Mouse (Mus musculus) forebrain, embryonic 14.5 days (tissue): ENCODE results near the gene Metrn. TPM values are rescaled to one million over a fixed set of nuclear protein-coding genes. Genes with fewer than 3 reads are reported as not detected.

Experiments used
- ATAC-seq: fragments of 200-750 bp; cut with Nextera tagmentation; 2 replicates; pipeline ENCODE4 v1.8.0; 2017; ENCODE audit warnings: mild to moderate bottlenecking, moderate library complexity
- DNase-seq: peaks from one replicate; pipeline ENCODE4 v3.0.0-alpha.2; 2015; ENCODE audit warnings: low spot score
- H3K27ac ChIP-seq: fragments of 300-500 bp; sonication (generic); 2 replicates; pipeline ENCODE4 v1.5.1; 2014; ENCODE audit warnings: low read depth, mild to moderate bottlenecking, control low read depth, low read length, moderate library complexity
- H3K27me3 ChIP-seq: fragments of 300-500 bp; sonication (generic); replicated peaks from 2 replicates; pipeline ENCODE4 v1.6.1; 2014; ENCODE audit warnings: low read length, control low read depth, mixed read lengths; ENCODE audit not compliant: control insufficient read depth, insufficient read depth
- H3K36me3 ChIP-seq: fragments of 300-500 bp; sonication (generic); 2 replicates; pipeline ENCODE4 v1.6.1; 2014; ENCODE audit warnings: low read length, control low read depth; ENCODE audit not compliant: control insufficient read depth, insufficient read depth
- H3K4me1 ChIP-seq: fragments of 300-500 bp; sonication (generic); 2 replicates; pipeline ENCODE4 v1.6.1; 2014; ENCODE audit warnings: antibody characterized with exemption, low read length, control low read depth; ENCODE audit not compliant: control insufficient read depth, insufficient read depth
- H3K4me2 ChIP-seq: fragments of 300-500 bp; sonication (generic); 2 replicates; pipeline ENCODE4 v1.6.1; 2014; ENCODE audit warnings: mild to moderate bottlenecking, control low read depth, low read length
- H3K4me3 ChIP-seq: fragments of 300-500 bp; sonication (generic); 2 replicates; pipeline ENCODE4 v1.5.1; 2014; ENCODE audit warnings: low read depth, low read length, control low read depth
- H3K9ac ChIP-seq: fragments of 300-500 bp; sonication (generic); 2 replicates; pipeline ENCODE4 v1.6.1; 2014; ENCODE audit warnings: mild to moderate bottlenecking, low read length, control low read depth, moderate library complexity
- H3K9me3 ChIP-seq: fragments of 300-500 bp; sonication (generic); replicated peaks from 2 replicates; pipeline ENCODE4 v1.6.1; 2016; ENCODE audit warnings: low read length, control low read depth, mixed read lengths; ENCODE audit not compliant: control insufficient read depth
- WGBS: fragments of 180-500 bp; shearing (Covaris S2); extraction: QIAGEN DNeasy Blood & Tissue Kit; methylation state at CpG from one replicate; pipeline ENCODE4 v1.1.7; 2014; 5-methylcytosine and 5-hydroxymethylcytosine counted together
- polyA plus RNA-seq: library from polyadenylated mRNA; unstranded; fragments of >200 nt; fragmentation: Nextera tagmentation; extraction: Ambion mirVana; gene quantifications from 2 replicates; pipeline ENCODE4 v1.2.1, GENCODE M21; 2014

Metrn gene
- polyA plus RNA-seq, 1 experiment from 2014 or later = 9.8 TPM

DNA sequence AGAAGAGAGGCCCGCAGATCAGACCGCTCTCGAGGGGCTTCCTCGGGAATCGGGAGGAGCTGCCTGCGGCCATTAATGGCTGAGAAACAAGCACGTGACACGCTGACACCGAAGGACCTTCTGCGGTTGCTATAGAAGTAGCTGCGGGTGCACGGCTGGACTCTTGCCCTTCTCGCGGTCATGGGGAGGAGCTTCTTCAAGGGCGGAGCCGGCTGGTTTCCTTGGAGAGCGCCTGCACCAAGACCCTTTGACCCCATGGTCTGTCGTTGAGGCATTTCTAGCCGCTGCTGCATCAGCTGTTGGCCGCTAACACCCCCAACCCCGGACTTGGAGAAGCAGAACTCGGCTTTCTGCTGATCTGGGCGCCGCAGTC is 36.3 kb upstream of the Metrn start, which contains the start of gene Stub1:
Stub1 (minus strand) TSS at position 114 of the 373 bp plus-strand sequence.
- Histone ChIP-seq H3K4me1 (peaks cover 58% of the 10 kb centered on the region), H3K4me2 (peak within 1 kb of the TSS; percentile 80), H3K9ac (peak within 1 kb of the TSS; percentile 89), H3K9me3 (no peaks in the 10 kb centered on the region), H3K4me3 (peak within 1 kb of the TSS; percentile 86), H3K27ac (peak within 1 kb of the TSS; percentile 82), H3K27me3 (no peaks in the 10 kb centered on the region), H3K36me3 (peaks cover 40% of the 10 kb centered on the region)
- DNase-seq = peak; percentile 84
- no peak for ATAC-seq
- under 1% methylated on average over 24 of the region's 24 CpGs for WGBS

DNA sequence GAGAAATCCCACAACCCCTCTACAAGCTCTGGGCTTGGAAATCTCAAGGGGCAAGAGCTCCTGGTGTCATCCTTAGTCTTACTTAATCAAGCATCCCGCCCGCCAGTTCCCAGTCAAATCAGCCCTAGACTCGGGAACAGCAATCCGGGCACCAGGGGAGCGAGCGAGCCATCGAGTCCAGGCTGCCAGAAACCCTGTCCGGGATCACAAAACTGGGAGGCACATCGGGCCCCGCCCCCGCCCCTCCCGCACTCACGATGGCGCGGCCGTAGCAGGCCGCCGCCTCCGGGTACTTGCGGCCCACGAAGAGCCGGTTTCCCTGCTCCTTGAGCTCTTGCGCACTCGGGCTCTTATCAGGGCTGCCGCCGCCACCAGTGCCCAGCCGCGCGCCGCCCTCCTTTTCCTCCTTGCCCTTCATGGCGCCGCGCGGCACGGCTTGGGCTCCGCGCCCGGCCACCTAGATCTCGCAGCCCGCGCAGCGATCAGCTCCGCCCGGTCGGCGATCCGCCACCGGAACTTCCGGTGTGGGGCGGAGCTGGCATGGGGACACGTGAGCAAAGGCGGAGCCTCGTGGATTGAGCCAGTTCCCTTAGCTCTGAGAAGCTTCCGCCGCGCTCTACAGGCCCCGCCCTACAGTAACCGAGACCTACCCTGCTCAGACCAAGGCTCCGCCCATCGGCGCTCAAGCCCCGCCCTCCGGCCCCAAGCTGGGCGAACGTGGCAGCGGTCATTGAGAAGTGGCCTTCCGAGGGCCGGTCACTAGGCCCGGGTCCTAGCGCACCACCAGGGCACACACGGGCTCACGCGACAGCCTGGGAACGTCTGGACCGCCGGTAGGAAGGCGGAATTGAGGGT is 35.7 kb upstream of the Metrn start:
- peak overlapping the region; percentile 89 for H3K9ac ChIP-seq
- WGBS = under 1% methylated on average over 76 of the region's 77 CpGs
- no peaks in the 10 kb centered on the region for H3K9me3 ChIP-seq
- ATAC-seq (peak; percentile 93), DNase-seq (peak; percentile 99)
- H3K27ac ChIP-seq = peak overlapping the region; percentile 82
- H3K4me1 ChIP-seq = peaks cover 55% of the 10 kb centered on the region
- H3K4me2 ChIP-seq = peak overlapping the region; percentile 80
- H3K4me3 ChIP-seq = peak overlapping the region; percentile 86
- peaks cover 42% of the 10 kb centered on the region for H3K36me3 ChIP-seq
- H3K27me3 ChIP-seq = no peaks in the 10 kb centered on the region

DNA sequence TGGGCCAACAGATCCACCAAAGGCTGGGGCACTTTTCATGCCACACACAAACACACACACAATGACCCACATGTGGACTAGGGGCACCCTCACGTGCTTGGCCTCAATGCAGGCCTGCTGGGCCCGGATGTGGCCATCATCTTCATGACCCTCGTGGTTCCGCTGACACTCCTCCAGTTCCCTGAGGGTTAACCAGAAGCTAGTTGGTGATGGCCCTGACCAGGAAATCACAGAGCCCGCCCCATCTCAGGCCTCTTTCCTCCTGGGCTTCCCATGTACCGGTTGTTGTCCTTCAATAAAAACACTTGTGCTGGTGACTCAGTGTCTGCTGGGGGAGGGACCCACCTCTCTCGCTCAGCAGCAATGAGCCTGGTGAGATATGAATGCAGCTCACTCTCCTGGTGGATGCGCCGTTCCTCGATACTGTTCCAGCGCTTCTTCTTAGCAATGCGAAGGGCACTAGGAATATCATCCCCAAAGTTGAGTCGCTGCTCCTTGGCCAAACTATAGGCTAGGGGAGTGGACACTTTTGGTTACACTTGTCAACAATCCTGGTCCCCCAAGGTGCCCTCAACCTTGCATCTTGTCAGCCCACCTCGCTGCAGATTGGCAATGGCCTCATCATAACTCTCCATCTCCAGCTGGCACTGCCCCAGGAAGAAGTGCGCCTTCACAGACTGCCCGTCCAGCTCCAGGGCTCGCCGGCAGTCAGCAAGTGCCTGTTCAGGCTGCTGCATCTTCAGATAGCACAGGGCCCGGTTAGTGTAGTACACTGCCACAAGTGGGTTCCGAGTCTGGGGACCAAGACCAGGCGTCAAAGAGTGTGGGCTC is 34.7 kb upstream of the Metrn start:
- 63% methylated on average over 21 of the region's 21 CpGs for WGBS
- Histone ChIP-seq H3K36me3 (peaks cover 52% of the 10 kb centered on the region), H3K27me3 (no peaks in the 10 kb centered on the region), H3K9me3 (no peaks in the 10 kb centered on the region), H3K4me3 (peak overlapping the region; percentile 86), H3K9ac (peak overlapping the region; percentile 89), H3K27ac (peak overlapping the region; percentile 82; the same call in 1 of the 2 replicates), H3K4me1 (peaks cover 48% of the 10 kb centered on the region), H3K4me2 (peak overlapping the region; percentile 80)
- ATAC-seq = no peak
- no peak for DNase-seq

DNA sequence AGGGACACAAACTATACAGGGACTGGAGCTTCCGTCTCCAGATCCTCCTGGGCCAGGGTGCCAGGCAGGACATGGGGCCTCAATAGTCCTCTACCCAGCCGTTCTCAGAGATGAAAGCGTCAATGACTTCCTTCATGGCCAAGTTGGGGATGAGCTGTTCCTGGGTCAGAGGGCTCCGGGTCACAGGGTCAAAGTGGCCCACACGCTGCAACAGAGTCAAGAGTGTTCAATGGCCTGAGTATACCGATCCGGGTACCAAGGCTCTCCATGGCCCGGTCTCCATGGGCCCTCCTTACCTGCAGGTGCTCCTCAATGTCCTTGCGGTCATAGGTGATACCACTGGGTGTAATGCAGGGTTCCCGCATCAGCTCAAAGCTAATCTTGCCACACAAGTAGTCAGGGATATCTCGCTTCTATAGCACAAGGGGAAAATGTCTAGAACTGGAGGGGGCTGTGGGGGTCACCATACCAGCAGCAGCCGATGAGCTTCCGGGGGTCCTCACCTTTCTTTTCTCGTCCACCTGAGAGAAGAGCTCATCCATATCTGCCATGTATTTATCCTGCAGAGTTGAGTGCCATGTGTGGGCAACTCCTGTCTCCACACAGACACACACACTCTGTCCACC is 34.0 kb upstream of the Metrn start:
- Histone ChIP-seq H3K4me2 (peak overlapping the region; percentile 80), H3K4me1 (peaks cover 42% of the 10 kb centered on the region), H3K36me3 (peaks cover 59% of the 10 kb centered on the region), H3K27me3 (no peaks in the 10 kb centered on the region), H3K9me3 (no peaks in the 10 kb centered on the region), H3K27ac (no peak overlapping the region), H3K4me3 (no peak overlapping the region), H3K9ac (no peak overlapping the region)
- ATAC-seq (no peak), DNase-seq (no peak)
- 90% methylated on average over 14 of the region's 14 CpGs for WGBS

DNA sequence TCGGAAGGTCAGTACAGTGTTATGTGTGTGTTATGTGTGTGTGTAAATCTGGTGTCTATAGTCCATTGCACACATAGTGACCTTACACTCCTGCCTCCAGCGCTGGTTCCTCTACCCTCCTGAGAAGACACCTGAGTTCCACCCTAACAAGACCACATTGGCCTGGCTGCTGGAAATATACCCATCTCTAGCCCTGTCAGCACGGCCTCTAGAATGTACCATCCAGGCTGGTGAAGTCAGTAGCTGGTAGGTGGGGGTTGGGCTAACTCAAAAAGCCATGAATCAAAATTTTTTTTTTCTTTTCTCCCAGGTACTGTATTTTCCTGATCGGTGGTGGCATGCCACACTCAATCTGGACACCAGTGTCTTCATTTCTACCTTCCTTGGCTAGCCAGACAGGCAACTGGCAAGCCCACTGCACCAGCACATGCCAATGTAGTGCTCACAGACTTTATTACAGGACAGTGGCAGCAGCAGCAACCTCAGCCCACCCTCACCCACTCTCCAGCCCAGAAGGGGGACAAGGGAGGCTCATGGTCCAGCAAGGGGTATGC is 33.3 kb upstream of the Metrn start:
- Histone ChIP-seq H3K4me1 (peaks cover 41% of the 10 kb centered on the region), H3K9me3 (no peaks in the 10 kb centered on the region), H3K36me3 (peaks cover 56% of the 10 kb centered on the region), H3K9ac (no peak overlapping the region), H3K4me2 (peak overlapping the region; percentile 89; the same call in 1 of the 2 replicates), H3K27me3 (no peaks in the 10 kb centered on the region), H3K27ac (no peak overlapping the region), H3K4me3 (no peak overlapping the region)
- ATAC-seq = no peak
- WGBS = 83% methylated on average over 4 of the region's 4 CpGs
- no peak for DNase-seq

DNA sequence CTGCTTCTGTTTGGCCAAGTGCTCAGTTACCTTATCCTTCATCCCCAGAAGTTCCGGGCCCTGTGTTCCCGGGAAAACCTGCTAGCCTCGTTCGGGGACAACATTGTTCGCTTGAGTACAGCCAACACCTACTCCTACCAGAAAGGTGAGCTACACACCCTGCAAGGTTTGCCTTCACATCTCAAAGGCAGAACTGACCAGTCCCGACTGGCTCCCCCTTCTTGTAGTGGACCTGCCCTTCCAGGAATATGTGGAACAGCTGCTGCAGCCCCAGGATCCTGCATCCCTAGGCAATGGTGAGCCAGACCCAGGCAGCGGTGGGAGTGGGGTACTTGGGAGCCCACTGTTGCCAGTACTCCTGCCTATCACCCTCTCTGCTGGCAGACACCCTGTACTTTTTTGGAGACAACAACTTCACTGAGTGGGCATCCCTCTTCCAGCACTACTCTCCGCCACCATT is 32.7 kb upstream of the Metrn start:
- no peak for DNase-seq
- ATAC-seq = no peak
- Histone ChIP-seq H3K4me3 (peak overlapping the region; percentile 61), H3K27me3 (no peaks in the 10 kb centered on the region), H3K4me2 (peak overlapping the region; percentile 89), H3K27ac (peak overlapping the region; percentile 92), H3K36me3 (peaks cover 50% of the 10 kb centered on the region), H3K4me1 (peaks cover 38% of the 10 kb centered on the region), H3K9ac (peak overlapping the region; percentile 88), H3K9me3 (no peaks in the 10 kb centered on the region)
- WGBS = 37% methylated on average over 8 of the region's 8 CpGs

DNA sequence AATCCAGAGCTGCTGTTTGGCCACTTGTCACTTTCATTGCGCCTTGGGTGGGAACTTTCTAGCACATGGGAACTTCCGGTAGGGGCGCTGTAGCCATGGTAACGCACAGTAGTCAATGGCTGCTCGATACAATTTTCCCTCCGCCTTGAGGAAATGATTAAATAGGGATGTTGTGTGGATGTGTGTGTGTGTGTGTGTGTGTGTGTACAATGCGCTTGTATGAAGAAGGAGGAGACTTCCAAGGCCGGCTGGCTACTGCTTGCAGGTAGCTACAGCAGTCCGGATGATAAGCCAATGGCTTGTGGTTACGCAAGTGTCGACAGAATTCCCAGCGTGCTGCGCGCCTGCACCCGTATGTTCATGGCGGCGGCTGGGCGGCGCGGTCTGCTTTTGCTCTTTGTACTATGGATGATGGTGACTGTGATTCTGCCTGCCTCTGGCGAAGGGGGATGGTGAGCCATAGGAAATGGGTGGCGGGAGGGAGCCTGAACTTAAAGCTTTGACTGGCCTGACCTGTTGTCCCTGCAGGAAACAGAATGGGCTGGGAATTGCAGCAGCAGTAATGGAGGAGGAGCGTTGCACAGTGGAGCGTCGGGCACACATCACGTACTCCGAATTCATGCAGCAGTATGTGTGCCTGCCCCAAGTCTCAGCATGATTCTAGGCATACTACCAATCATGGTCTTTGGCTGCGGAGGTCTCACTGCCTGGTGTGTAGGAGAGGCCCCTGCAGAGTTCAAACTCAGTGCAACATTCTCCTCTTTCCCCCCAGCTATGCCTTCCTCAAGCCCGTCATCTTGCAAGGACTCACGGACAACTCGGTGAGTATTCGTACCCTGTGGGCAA is 32.0 kb upstream of the Metrn start, which contains the start of gene Jmjd8:
Jmjd8 (plus strand) TSS at position 156 of the 846 bp plus-strand sequence.
- peak; percentile 56 for ATAC-seq
- DNase-seq = peak; percentile 93
- H3K4me3 ChIP-seq = peak within 1 kb of the TSS; percentile 61
- peak within 1 kb of the TSS; percentile 89 for H3K4me2 ChIP-seq
- H3K27ac ChIP-seq = peak within 1 kb of the TSS; percentile 92
- H3K4me1 ChIP-seq = peaks cover 38% of the 10 kb centered on the region
- H3K36me3 ChIP-seq = peaks cover 50% of the 10 kb centered on the region
- H3K27me3 ChIP-seq = no peaks in the 10 kb centered on the region
- no peaks in the 10 kb centered on the region for H3K9me3 ChIP-seq
- peak within 1 kb of the TSS; percentile 88 for H3K9ac ChIP-seq
- 2% methylated on average over 32 of the region's 32 CpGs for WGBS
